In the genomic region with DNA sequence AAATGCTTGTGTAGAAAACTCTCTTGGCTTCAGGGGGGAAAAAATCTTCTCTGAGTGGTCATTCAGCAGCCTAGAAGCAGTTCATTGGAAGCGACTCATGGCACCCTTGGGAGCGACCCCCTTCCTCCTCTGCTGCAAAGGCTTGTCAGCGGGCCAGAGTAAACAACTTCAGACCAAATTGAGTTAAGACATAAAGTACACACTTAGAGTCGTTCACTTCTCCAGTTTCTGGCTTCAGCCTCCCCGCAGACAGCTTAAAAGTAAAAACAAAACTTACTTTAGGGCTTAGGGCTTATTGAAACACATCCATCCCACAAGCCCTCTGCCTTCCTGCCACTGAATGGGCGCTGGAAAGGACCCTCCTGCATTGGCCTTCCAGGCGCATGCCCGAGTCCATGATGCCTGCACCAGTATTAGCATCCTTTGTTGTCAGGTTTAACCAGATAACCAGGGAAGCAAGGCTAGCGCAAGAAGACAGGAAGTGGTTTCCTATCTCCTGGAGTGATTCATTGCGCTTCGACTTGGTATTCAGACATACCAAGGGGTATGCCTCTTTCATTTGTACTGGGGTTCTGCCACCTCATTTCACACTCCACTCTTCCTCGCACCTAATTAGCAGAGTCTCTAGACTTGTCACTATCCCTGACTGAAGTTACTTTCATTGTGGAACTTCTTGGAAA, we compare ENCODE assay signal across 7 mouse cellular contexts.
DNase-seq lines count a peak whose midpoint lies in the region; ATAC-seq and TF ChIP-seq lines count a peak whose summit lies in the region.

No protein-coding gene starts in this region.

- TF ChIP-seq POLR2A in MEL (IDR thresholded peaks at IDR 0.05; ENCODE audit: control insufficient read depth in 1 of 2, insufficient read depth in 1 of 2, low read depth in 1 of 2, low read length in 2 of 2, poor library complexity in 1 of 2) = no peak
- TF ChIP-seq POLR2A in lung, adult 2 months (IDR thresholded peaks at IDR 0.05; ENCODE audit: borderline replicate concordance, extremely low read depth, low read depth, low read length) = no peak

- H3K9ac ChIP-seq in MEL (ENCODE audit: control insufficient read depth, low read depth, low read length, poor library complexity, severe bottlenecking) = no peak overlapping the region
- H3K9ac ChIP-seq in heart, embryonic 13.5 days = no peak overlapping the region

- H3K36me3 ChIP-seq in MEL (ENCODE audit: control insufficient read depth in 1 of 2, insufficient read depth in 2 of 2, low read length in 2 of 2) = no peaks in the 10 kb centered on the region
- H3K36me3 ChIP-seq in heart, embryonic 13.5 days = no peaks in the 10 kb centered on the region

- H3K9me3 ChIP-seq in MEL (replicated peaks; ENCODE audit: insufficient read depth, low read length) = no peaks in the 10 kb centered on the region
- H3K9me3 ChIP-seq in heart, embryonic 13.5 days = no peaks in the 10 kb centered on the region

- H3K4me1 ChIP-seq in MEL (ENCODE audit: control insufficient read depth in 1 of 2, insufficient read depth in 2 of 2, low read length in 2 of 2) = no peaks in the 10 kb centered on the region
- peaks cover 23% of the 10 kb centered on the region for H3K4me1 ChIP-seq in heart, embryonic 13.5 days
- peaks cover 8% of the 10 kb centered on the region for H3K4me1 ChIP-seq in lung, adult 2 months (ENCODE audit: control insufficient read depth, insufficient read depth, low read length)

- peak; percentile 26 for DNase-seq in CD4-positive helper T cell, adult 2 months (ENCODE audit: low read depth, low spot score)
- peak; percentile 12 for DNase-seq in MEL (ENCODE audit: low read depth, low spot score)
- peak; percentile 28 for DNase-seq in lung, adult 2 months
- DNase-seq in frontal cortex, adult 2 months (ENCODE audit: extremely low spot score in 1 of 2, low spot score in 1 of 2) = no peak
- DNase-seq in layer of hippocampus, adult 11-12 months (ENCODE audit: low spot score) = no peak
- no peak for DNase-seq in frontal cortex, postnatal 10 days (ENCODE audit: low spot score in 2 of 2)

- H3K79me2 ChIP-seq in MEL (ENCODE audit: control insufficient read depth, insufficient read depth, low read length, poor library complexity) = no peaks in the 10 kb centered on the region

- no peak for TF ChIP-seq CTCF in MEL (IDR thresholded peaks at IDR 0.05 in 2 of 3, conservative IDR thresholded peaks at IDR 0.05 in 1 of 3; ENCODE audit: control insufficient read depth in 1 of 3, insufficient read depth in 1 of 3, low read depth in 2 of 3, low read length in 3 of 3, poor library complexity in 1 of 3, severe bottlenecking in 1 of 3)
- TF ChIP-seq CTCF in lung, adult 2 months (IDR thresholded peaks at IDR 0.05; ENCODE audit: insufficient read depth, low read length) = no peak

- TF ChIP-seq RAD21 in MEL (IDR thresholded peaks at IDR 0.05; ENCODE audit: low read depth, low read length) = no peak

- H3K27me3 ChIP-seq in MEL (ENCODE audit: control insufficient read depth in 1 of 2, insufficient read depth in 2 of 2, low read length in 2 of 2) = peaks cover 0 to 3% of the 10 kb centered on the region in 2 experiments
- peaks cover 6% of the 10 kb centered on the region; the same call in 1 of the 2 replicates for H3K27me3 ChIP-seq in heart, embryonic 13.5 days (replicated peaks)

- ATAC-seq in heart, embryonic 13.5 days (ENCODE audit: extremely low read depth, insufficient number of reproducible peaks, low FRiP score, low TSS enrichment) = no peak

- WGBS in heart, embryonic 13.5 days = 36% methylated on average over 12 of the region's 12 CpGs
- WGBS in lung, adult 2 months = 31% methylated on average over 12 of the region's 12 CpGs

- peak overlapping the region; percentile 35; the same call in 1 of the 2 replicates for H3K4me2 ChIP-seq in heart, embryonic 13.5 days

- H3K4me3 ChIP-seq in MEL (ENCODE audit: control insufficient read depth in 1 of 2, insufficient read depth in 1 of 2, low read depth in 2 of 2, low read length in 2 of 2) = no peak overlapping the region
- no peak overlapping the region for H3K4me3 ChIP-seq in heart, embryonic 13.5 days
- H3K4me3 ChIP-seq in lung, adult 2 months (replicated peaks; ENCODE audit: extremely low read depth, low read depth, low read length) = no peak overlapping the region

- H3K27ac ChIP-seq in MEL (ENCODE audit: control insufficient read depth, low read depth, low read length) = no peak overlapping the region
- peak overlapping the region; percentile 67 for H3K27ac ChIP-seq in heart, embryonic 13.5 days (replicated peaks)

- TF ChIP-seq EP300 in MEL (IDR thresholded peaks at IDR 0.05; ENCODE audit: low read depth in 1 of 2, low read length in 2 of 2) = no peak

TF ChIP-seq in MEL, 35 proteins besides CTCF, POLR2A, EP300 and RAD21:
- TF ChIP-seq ETS1 (IDR thresholded peaks at IDR 0.05; ENCODE audit: low read depth, low read length) (no peak), TCF12 (IDR thresholded peaks at IDR 0.05; ENCODE audit: low read depth, low read length) (no peak), SMC3 (IDR thresholded peaks at IDR 0.05; ENCODE audit: low read depth, low read length) (no peak), MAFK (IDR thresholded peaks at IDR 0.05; ENCODE audit: borderline replicate concordance, low read depth, low read length) (no peak), ZC3H11A (IDR thresholded peaks at IDR 0.05; ENCODE audit: low read depth, low read length) (no peak), POLR2AphosphoS2 (IDR thresholded peaks at IDR 0.05; ENCODE audit: low read length) (no peak), TBP (IDR thresholded peaks at IDR 0.05; ENCODE audit: low read depth, low read length) (no peak), CHD2 (IDR thresholded peaks at IDR 0.05; ENCODE audit: low read length) (no peak), MAX (IDR thresholded peaks at IDR 0.05; ENCODE audit: low read length) (no peak), GABPA (IDR thresholded peaks at IDR 0.05; ENCODE audit: low read depth, low read length) (no peak), MXI1 (IDR thresholded peaks at IDR 0.05; ENCODE audit: low read depth, low read length) (no peak), TAL1 (IDR thresholded peaks at IDR 0.05; ENCODE audit: low read length) (no peak), GATA1 (IDR thresholded peaks at IDR 0.05; ENCODE audit: low read depth, low read length) (no peak), KAT2A (conservative IDR thresholded peaks at IDR 0.05; ENCODE audit: low read depth, low read length) (no peak), ZNF384 (IDR thresholded peaks at IDR 0.05; ENCODE audit: low read depth, low read length) (no peak), ZKSCAN1 (IDR thresholded peaks at IDR 0.05; ENCODE audit: low read depth, low read length) (no peak)

Comparison
In these comparisons a context has a peak if more than half of its experiments do, and no peak if none do; other contexts are left out.
1. DNase-seq: peak in CD4-positive helper T cell, adult 2 months (single experiment), MEL (single experiment) and lung, adult 2 months (single experiment); none in frontal cortex, adult 2 months (0 of 2), layer of hippocampus, adult 11-12 months (single experiment) and frontal cortex, postnatal 10 days (0 of 2).